In genomic region chr7:132153725-132154147, GRCm38 (mm10) we compare ENCODE assay signal across 8 mouse cellular contexts. TPM values are rescaled to one million over a fixed set of nuclear protein-coding genes. Genes with fewer than 3 reads are reported as not detected.
DNase-seq lines count a peak whose midpoint lies in the region; ATAC-seq and TF ChIP-seq lines count a peak whose summit lies in the region.

No protein-coding gene starts in this region.

- no peaks in the 10 kb centered on the region for H3K36me3 ChIP-seq in heart, embryonic 14.5 days (ENCODE audit: control insufficient read depth, insufficient read depth, low read length)
- no peaks in the 10 kb centered on the region for H3K36me3 ChIP-seq in forebrain, postnatal 0 days (ENCODE audit: insufficient read depth)
- H3K36me3 ChIP-seq in midbrain, embryonic 10.5 days: no peaks in the 10 kb centered on the region

- peak overlapping the region; percentile 64; the same call in 1 of the 2 replicates for H3K4me2 ChIP-seq in heart, embryonic 14.5 days (ENCODE audit: low read length)
- peak overlapping the region; percentile 62 for H3K4me2 ChIP-seq in forebrain, postnatal 0 days (ENCODE audit: low read depth)

- peak overlapping the region in 1 of 2 experiments; percentile 29; a peak in 1 of 4 replicates for H3K4me3 ChIP-seq in heart, embryonic 14.5 days (ENCODE audit: control insufficient read depth in 1 of 2, insufficient read depth in 1 of 2, low read depth in 1 of 2, low read length in 2 of 2)
- peak overlapping the region; percentile 25; the same call in 1 of the 2 replicates for H3K4me3 ChIP-seq in forebrain, postnatal 0 days (ENCODE audit: low read depth, low read length)
- H3K4me3 ChIP-seq in midbrain, embryonic 10.5 days: peak overlapping the region; percentile 61

- TF ChIP-seq CTCF in forebrain, postnatal 0 days (IDR thresholded peaks at IDR 0.05; ENCODE audit: low read depth): no peak

- H3K9ac ChIP-seq in heart, embryonic 14.5 days (ENCODE audit: low read length): no peak overlapping the region
- H3K9ac ChIP-seq in forebrain, postnatal 0 days: peak overlapping the region; percentile 46; the same call in 1 of the 2 replicates

- H3K4me1 ChIP-seq in heart, embryonic 14.5 days (ENCODE audit: control insufficient read depth in 2 of 2, insufficient read depth in 2 of 2, low read length in 2 of 2): no peaks in the 10 kb centered on the region; a peak in 1 of 4 replicates
- peaks cover 29% of the 10 kb centered on the region for H3K4me1 ChIP-seq in forebrain, postnatal 0 days (ENCODE audit: insufficient read depth)
- peaks cover 26% of the 10 kb centered on the region for H3K4me1 ChIP-seq in midbrain, embryonic 10.5 days

- no peak for DNase-seq in heart, postnatal 25 days (ENCODE audit: low spot score)
- DNase-seq in brain, embryonic 18.5 days (ENCODE audit: low read depth, low spot score): peak; percentile 55
- DNase-seq in forebrain, postnatal 0 days: peak; percentile 82
- DNase-seq in midbrain, embryonic 10.5 days (ENCODE audit: low spot score): peak; percentile 15
- DNase-seq in thymus, postnatal 25 days: no peak
- DNase-seq in kidney, postnatal 14 days: no peak
- DNase-seq in kidney, adult 11 months: no peak

- H3K27me3 ChIP-seq in heart, embryonic 14.5 days (ENCODE audit: control insufficient read depth, insufficient read depth, low read length): peaks cover 50% of the 10 kb centered on the region
- no peaks in the 10 kb centered on the region for H3K27me3 ChIP-seq in forebrain, postnatal 0 days (ENCODE audit: insufficient read depth, low read length)
- peaks cover 52% of the 10 kb centered on the region for H3K27me3 ChIP-seq in midbrain, embryonic 10.5 days (ENCODE audit: low read depth, poor library complexity, severe bottlenecking)

- 36% methylated on average over 6 of the region's 6 CpGs for WGBS in heart, embryonic 14.5 days
- WGBS in forebrain, postnatal 0 days: 15% methylated on average over 6 of the region's 6 CpGs
- WGBS in midbrain, embryonic 10.5 days: 29% methylated on average over 6 of the region's 6 CpGs

- H3K9me3 ChIP-seq in heart, embryonic 14.5 days (ENCODE audit: control insufficient read depth, low read length): no peaks in the 10 kb centered on the region
- no peaks in the 10 kb centered on the region for H3K9me3 ChIP-seq in forebrain, postnatal 0 days (ENCODE audit: low read length)
- no peaks in the 10 kb centered on the region for H3K9me3 ChIP-seq in midbrain, embryonic 10.5 days (replicated peaks)

- intact Hi-C loops in heart, postnatal 25 days (cut with DNase I): no loop called here

- ATAC-seq in heart, embryonic 14.5 days (ENCODE audit: insufficient number of reproducible peaks, insufficient read depth, low FRiP score, low read depth): no peak
- ATAC-seq in forebrain, postnatal 0 days: peak; percentile 72

- no peak overlapping the region for H3K27ac ChIP-seq in heart, embryonic 14.5 days (replicated peaks in 1 of 2; ENCODE audit: control insufficient read depth in 1 of 2, insufficient read depth in 1 of 2, low read depth in 2 of 2, low read length in 2 of 2)
- peak overlapping the region; percentile 46; the same call in 1 of the 2 replicates for H3K27ac ChIP-seq in forebrain, postnatal 0 days (ENCODE audit: low read depth, low read length)
- no peak overlapping the region; the same call in 1 of the 2 replicates for H3K27ac ChIP-seq in midbrain, embryonic 10.5 days (replicated peaks)

RNA-seq across cellular contexts. Expression of gene Cpxm2, which starts 0.8 kb away (rescaled TPM):
- 0.35 and 0.50 TPM in 2 replicates for polyA plus RNA-seq in heart, embryonic 14.5 days (2014; fragmentation: Nextera tagmentation; extraction: Ambion mirVana)
- total RNA-seq in heart, postnatal 25 days (2021): 1 to 10 TPM; 1.3 to 3.4 TPM
- 2.1 and 3.1 TPM in 2 replicates for total RNA-seq in forebrain, postnatal 0 days (2014; rRNA removed)
- 1.7 and 2.2 TPM in 2 replicates for polyA plus RNA-seq in forebrain, postnatal 0 days (2015; fragmentation: Nextera tagmentation; extraction: Ambion mirVana)
- polyA plus RNA-seq in midbrain, embryonic 10.5 days (2016; fragmentation: Nextera tagmentation; extraction: Ambion mirVana): 0.93 and 0.94 TPM in 2 replicates

Comparison
In these comparisons a context has a peak if more than half of its experiments do, and no peak if none do; other contexts are left out.
1. DNase-seq: peak in brain, embryonic 18.5 days (single experiment), forebrain, postnatal 0 days (single experiment) and midbrain, embryonic 10.5 days (single experiment); none in heart, postnatal 25 days (single experiment), thymus, postnatal 25 days (single experiment), kidney, postnatal 14 days (single experiment) and kidney, adult 11 months (single experiment).